Mouse (Mus musculus) bone marrow macrophage, adult 2 months (primary cell): ENCODE results near the gene Gm48552.

ENCODE experiments used
- CTCF ChIP-seq: IDR thresholded peaks from 2 replicates; pipeline ENCODE4 v1.5.1; 2012; ENCODE audit warnings: low read depth, mild to moderate bottlenecking, low read length, moderate library complexity
- POLR2A ChIP-seq: IDR thresholded peaks from 2 replicates; pipeline ENCODE4 v1.6.1; 2012; ENCODE audit warnings: mild to moderate bottlenecking, low read depth, low read length, borderline replicate concordance

DNA sequence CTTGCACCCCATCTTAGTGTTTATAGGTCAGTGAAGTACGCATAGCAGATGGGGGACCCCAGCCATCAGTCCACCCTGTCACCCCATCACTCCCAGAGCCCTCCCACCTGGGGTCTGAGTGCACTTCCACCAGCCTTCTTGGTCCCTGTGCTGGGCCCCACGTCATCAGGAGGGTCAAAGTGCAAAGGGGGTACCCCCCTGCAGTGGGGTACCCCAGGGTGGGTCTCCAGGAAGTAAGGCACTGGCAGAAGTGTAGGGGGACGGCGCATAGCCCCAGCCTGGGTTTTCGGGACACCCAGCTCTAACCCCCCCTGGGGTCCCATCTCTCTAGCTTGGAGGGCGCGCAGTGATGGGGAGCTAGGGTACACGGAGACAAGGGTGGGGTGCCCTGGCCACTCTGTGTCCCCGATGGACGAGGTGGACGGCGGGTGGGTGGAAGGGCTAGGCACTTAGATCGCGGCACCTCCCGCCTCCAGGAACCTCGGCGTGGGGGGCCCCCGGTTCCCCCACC is 11.0 kb downstream of the Gm48552 start:
- no peak for TF ChIP-seq CTCF
- TF ChIP-seq POLR2A = no peak
